Mouse (Mus musculus): ENCODE measurements around the gene Map3k3. TPM values are rescaled to one million over a fixed set of nuclear protein-coding genes. Genes with fewer than 3 reads are reported as not detected.
"Not testable (repeated sequence)": the region's sequence is repeated elsewhere in the genome, so short reads cannot be mapped to it uniquely, and the experiment has no call there.

Map3k3 gene
- total RNA-seq, 2 experiments from 2014 or later, result 23.0 to 23.6 TPM

DNA sequence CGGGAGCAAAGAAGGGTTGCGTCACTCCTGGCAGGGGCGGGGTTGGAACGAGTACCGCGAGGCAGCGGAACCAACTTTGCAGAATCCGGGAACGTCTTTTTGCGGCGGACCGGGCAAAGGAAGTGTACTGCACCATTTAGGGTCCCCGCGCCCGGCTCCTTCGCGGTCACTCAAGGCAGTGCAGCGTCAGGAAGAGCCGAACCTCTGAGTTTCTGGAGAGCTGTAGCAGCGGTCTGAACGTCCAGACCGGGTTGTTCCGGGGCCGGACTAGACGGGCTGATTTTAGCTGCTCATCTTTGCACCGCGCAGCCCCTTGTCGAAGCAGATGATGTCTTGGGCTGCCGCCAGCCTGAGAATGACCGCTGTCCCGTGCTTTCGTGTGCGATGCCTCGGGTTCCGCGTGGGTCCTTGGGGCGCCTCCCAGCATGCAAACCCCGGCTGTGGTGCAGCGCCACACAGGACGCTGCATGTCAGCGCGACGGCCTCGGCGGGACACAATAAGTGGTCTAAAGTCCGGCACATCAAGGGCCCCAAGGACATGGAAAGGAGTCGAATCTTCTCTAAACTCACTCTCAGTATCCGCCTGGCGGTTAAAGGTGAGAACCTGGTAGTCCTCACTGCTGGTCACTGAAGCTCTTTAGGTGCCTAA is 18.4 kb upstream of the Map3k3 start, which contains the start of gene Taco1:
Taco1 (plus strand) TSS at position 139 of the 649 bp plus-strand sequence.
- peak; percentile 95 to 96 for DNase-seq (ENCODE audit: extremely low spot score in 1 of 2, low spot score in 2 of 2)
- intact Hi-C loops (cut with DNase I), result no loop called here

DNA sequence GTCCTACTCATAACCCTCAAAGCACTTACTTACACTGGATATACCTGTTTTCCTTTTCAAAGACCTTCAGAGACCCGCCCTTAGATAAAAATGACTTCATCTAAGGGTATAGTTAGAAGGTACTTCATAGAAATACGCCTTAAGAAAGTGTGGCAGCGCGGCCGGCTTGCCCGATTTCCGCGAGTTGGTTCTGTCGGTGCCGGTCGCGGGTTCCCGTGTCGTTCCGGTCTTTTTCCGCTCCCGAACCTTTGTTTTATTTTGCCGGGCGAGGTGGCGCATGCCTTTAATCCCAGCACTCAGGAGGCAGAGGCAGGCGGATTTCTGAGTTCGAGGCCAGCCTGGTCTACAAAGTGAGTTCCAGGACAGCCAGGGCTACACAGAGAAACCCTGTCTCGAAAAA is 17.8 kb upstream of the Map3k3 start:
- DNase-seq (ENCODE audit: extremely low spot score in 1 of 2, low spot score in 2 of 2), result peak in 1 of 2 experiments; percentile 96
- intact Hi-C loops (cut with DNase I), result not testable (repeated sequence)

- intact Hi-C loops (cut with DNase I), result loop anchor here (10.0 kb wide), 1 partner anchor 739 kb away; no protein-coding TSS in a partner anchor
- DNase-seq (ENCODE audit: extremely low spot score in 1 of 2, low spot score in 2 of 2), result no peak
Observed at GRCm38 (mm10) chr11:106073774-106074173, 10.6 kb upstream of the Map3k3 start.

DNA sequence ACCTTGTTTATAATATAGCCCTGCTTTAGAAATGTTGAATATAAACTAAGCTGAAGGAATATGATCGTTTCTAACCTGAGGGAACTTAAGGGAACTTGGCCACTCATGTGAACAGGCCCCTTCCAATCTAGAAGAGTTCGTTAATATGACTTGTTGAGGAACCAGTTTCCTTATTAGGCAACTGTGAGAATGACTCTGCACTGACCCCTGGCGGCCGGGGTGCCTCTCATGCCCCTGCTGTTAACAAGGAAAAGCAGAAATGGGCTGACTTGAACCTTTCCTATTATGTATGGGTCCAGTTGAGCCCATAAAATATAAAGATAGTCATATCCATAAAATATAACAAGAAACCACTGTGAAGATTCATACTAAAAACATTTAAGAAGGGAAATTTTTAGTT is 8.1 kb upstream of the Map3k3 start:
- peak in 1 of 2 experiments; percentile 70 for DNase-seq (ENCODE audit: extremely low spot score in 1 of 2, low spot score in 2 of 2)
- intact Hi-C loops (cut with DNase I), result loop anchor here (2.0 to 10.0 kb wide), 2 partner anchors 76 to 742 kb away; no protein-coding TSS in a partner anchor

GRCm38 (mm10) chr11:106084911-106085561 is 623 bp downstream of the Map3k3 start:
- intact Hi-C loops (cut with DNase I), result no loop called here
- DNase-seq (ENCODE audit: extremely low spot score in 1 of 2, low spot score in 2 of 2), result peak; percentile 34 to 88

GRCm38 (mm10) chr11:106098223-106098622 is 13.8 kb downstream of the Map3k3 start:
- no peak for DNase-seq (ENCODE audit: extremely low spot score in 1 of 2, low spot score in 2 of 2)
- intact Hi-C loops (cut with DNase I), result no loop called here

GRCm38 (mm10) chr11:106102866-106103265 is 18.5 kb downstream of the Map3k3 start:
- DNase-seq (ENCODE audit: extremely low spot score in 1 of 2, low spot score in 2 of 2), result no peak
- intact Hi-C loops (cut with DNase I), result no loop called here

- intact Hi-C loops (cut with DNase I), result no loop called here
- DNase-seq (ENCODE audit: extremely low spot score in 1 of 2, low spot score in 2 of 2), result peak in 1 of 2 experiments; percentile 13
Observed at GRCm38 (mm10) chr11:106106047-106106587, 21.7 kb downstream of the Map3k3 start.

DNA sequence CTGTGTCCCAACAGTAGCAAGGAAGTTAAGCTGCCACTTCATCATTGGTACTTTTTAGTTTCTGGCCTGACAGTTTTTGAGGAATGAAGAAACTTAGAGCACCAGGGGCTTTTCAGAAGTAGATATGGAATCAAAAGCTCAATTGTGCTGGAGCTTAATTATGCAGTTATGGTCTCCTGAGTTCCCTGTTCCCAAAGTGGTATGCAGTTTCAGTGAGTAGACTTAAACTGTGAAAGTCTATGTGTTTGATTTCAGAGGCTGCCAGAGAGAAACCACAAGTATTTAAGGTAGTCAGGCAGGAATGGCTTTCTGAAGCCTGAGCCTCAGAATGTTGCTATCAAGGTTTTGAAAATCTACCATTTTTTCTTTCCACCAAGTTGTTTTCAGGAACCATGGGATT is 27.3 kb downstream of the Map3k3 start:
- intact Hi-C loops (cut with DNase I), result no loop called here
- no peak for DNase-seq (ENCODE audit: extremely low spot score in 1 of 2, low spot score in 2 of 2)

- DNase-seq (ENCODE audit: extremely low spot score in 1 of 2, low spot score in 2 of 2), result no peak
- intact Hi-C loops (cut with DNase I), result no loop called here
Observed at GRCm38 (mm10) chr11:106122221-106122620, 37.8 kb downstream of the Map3k3 start.

GRCm38 (mm10) chr11:106122736-106123135 is 38.3 kb downstream of the Map3k3 start:
- intact Hi-C loops (cut with DNase I), result no loop called here

GRCm38 (mm10) chr11:106124784-106125183 is 40.4 kb downstream of the Map3k3 start:
- DNase-seq (ENCODE audit: extremely low spot score in 1 of 2, low spot score in 2 of 2), result no peak
- intact Hi-C loops (cut with DNase I), result no loop called here

More at GRCm38 (mm10) chr11:106122736-106123135, 38.3 kb downstream of the Map3k3 start:
- peak in 1 of 2 experiments; percentile 19 for DNase-seq (ENCODE audit: extremely low spot score in 1 of 2, low spot score in 2 of 2)

DNA sequence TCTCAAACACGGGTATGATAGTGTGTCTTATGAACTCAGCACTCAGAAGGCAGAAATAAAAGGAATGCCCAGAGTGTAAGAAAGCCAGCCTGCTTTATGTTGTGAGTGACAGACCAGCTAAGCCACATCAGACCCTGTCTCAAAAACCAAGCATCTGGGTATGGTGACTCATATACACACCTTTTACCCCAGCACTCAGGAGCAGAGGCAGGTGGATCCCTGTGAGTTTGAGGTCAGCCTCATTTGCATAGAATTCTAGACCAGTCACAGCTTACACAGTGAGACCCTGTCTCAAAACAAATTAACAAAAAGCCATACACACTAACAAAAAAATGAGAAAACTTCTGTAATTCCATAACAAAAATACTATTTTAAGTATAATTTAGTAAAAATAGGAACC is 41.4 kb downstream of the Map3k3 start:
- DNase-seq (ENCODE audit: extremely low spot score in 1 of 2, low spot score in 2 of 2), result no peak
- intact Hi-C loops (cut with DNase I), result no loop called here

DNA sequence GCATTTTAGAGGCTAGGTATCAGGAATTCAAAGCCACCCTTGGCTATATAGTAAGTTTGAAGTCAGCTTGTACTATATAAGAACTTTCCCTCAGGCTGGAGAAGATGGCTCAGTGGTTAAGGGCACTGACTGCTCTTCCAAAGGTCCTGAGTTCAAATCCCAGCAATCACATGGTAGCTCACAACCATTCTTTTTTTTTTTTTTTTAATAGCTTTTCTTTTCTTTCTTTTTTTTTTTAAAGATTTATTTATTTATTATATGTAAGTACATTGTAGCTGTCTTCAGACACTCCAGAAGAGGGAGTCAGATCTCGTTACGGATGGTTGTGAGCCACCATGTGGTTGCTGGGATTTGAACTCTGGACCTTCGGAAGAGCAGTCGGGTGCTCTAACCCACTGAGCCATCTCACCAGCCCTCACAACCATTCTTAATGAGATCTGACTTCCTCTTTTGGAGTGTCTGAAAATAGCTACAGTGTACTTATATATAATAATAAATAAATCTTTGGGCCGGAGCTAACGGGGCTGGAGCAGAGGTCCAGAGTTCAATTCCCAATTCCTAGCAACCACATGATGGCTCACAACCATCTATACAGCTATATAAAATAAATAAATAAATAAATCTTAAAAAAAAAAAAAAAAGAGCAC is 42.4 kb downstream of the Map3k3 start:
- intact Hi-C loops (cut with DNase I), result not testable (repeated sequence)

DNA sequence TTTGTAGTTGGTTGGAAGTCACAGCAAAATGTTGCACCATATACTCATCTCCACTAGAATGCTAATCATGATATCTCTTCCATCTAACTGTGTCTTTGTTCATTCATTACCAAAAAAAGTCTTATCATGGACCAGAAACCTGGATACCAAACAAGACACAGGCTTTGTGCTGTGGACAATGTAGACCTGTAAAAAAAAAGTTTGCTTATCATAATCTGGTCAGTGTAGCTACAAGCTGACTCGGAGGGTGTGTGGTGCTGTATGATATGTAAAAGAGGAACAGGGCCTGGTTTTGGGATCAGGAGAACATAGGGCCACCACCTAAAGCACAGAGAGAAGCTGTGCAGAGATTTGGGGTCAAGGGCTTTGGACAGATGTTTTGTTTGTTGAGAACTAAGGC is 45.1 kb downstream of the Map3k3 start:
- no peak for DNase-seq (ENCODE audit: extremely low spot score in 1 of 2, low spot score in 2 of 2)
- intact Hi-C loops (cut with DNase I), result no loop called here

More for the DNA sequence above, 42.4 kb downstream of the Map3k3 start:
- not testable (repeated sequence) for DNase-seq (ENCODE audit: extremely low spot score in 1 of 2, low spot score in 2 of 2)

DNA sequence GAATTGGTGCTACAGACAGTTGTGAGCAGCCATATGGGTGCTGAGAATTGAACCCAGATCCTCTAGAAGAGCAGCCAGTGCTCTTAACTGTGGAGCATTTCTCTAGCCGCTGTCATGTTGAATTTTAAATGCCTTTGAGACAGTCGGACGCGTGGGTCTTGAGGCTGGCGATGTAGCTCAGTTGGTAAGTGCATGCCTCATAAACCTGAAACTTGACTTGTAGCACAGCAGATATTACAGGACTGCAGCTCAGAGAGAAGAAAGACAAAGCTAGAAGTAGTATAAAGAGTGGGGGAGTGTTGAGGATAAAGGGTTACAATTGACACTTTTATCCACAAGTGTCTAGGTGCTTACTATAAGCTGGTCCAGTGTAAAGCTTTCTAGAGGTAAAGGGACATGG is 48.1 kb downstream of the Map3k3 start:
- intact Hi-C loops (cut with DNase I), result loop anchor here (5.0 kb wide), 1 partner anchor 40 kb away; no protein-coding TSS in a partner anchor
- no peak for DNase-seq (ENCODE audit: extremely low spot score in 1 of 2, low spot score in 2 of 2)

GRCm38 (mm10) chr11:106134580-106135528 is 50.4 kb downstream of the Map3k3 start:
- intact Hi-C loops (cut with DNase I), result loop anchor here (5.0 kb wide), 1 partner anchor 43 kb away; no protein-coding TSS in a partner anchor
- DNase-seq (ENCODE audit: extremely low spot score in 1 of 2, low spot score in 2 of 2), result peak; percentile 27 to 92

DNA sequence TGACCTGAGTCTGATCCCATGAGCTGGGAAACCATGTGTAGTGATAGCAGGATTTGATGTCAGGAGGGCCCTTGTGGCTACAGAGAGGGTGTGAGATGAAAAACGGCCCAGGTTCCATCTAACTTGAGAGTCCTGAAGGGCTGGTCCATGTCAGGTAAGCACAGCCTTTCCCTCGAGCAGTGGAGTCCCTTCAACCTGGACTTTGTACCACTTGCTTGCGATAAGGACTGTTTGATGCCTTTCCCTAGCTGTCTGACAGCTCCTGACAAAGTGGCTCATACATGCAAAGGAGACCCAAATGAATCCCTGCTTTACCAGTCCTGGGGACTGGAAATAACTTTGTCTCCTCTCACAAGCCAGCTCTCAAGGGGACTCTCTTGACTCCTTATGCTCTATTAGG is 66.8 kb downstream of the Map3k3 start:
- no peak for DNase-seq (ENCODE audit: extremely low spot score in 1 of 2, low spot score in 2 of 2)
- intact Hi-C loops (cut with DNase I), result no loop called here
